Mouse (Mus musculus): Measurements from ENCODE around the gene Rapgefl1.

DNA sequence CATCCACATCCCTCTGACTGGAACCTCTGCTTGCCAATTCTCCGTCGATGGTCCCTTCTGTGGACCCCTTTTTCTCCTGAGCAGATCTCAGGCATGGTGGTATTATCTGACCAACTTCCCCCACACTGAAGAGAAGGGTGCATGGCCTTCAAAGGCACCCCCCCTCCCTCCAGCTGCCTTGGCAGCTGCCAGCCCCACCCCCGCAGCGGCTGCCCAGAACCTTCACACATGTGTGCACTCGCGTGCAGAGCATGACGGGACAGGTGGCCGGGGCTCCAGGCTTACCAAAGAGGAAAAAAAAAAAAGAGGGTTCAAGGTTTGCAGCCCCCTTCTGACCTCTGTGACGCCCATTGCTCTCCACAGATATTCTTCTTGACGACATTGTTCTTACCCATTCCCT is 3.3 kb downstream of the Rapgefl1 start:
- TF ChIP-seq POLR2A (IDR thresholded peaks at IDR 0.05; ENCODE audit: low read depth, low read length) (no peak), MEF2A (IDR thresholded peaks at IDR 0.05; ENCODE audit: borderline replicate concordance, low read depth, low read length) (no peak), E2F4 (IDR thresholded peaks at IDR 0.05; ENCODE audit: insufficient replicate concordance, low read depth, low read length) (no peak), BHLHE40 (IDR thresholded peaks at IDR 0.05; ENCODE audit: low read depth, low read length) (peak; percentile 83), HCFC1 (IDR thresholded peaks at IDR 0.05; ENCODE audit: low read depth, low read length) (no peak)
